Mouse (Mus musculus): ENCODE data around the gene Dnajc11.

The Dnajc11 gene

DNA sequence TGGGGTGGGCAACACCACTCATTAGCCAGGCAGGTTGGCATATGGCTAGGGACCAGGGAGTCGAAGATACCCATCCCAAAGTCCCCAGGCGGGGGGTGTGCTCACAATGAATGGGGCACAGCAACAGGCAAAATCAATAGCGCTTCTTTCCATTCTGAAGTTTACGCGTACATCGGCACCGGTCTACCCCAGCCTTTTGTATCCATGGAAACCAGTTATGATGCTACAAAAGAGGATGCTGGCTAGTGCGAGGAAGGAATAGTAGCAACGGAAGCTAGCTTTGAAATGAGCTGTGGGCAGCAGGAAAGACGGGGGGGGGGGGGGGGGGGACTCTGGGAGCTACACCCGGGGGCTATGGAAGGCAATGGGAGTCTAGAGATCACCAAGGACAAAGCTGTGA is 17.2 kb upstream of the Dnajc11 start:
- POLR2A ChIA-PET, result interaction anchor here in 1 of 4 experiments (0.6 kb wide), 1 partner anchor 925 kb away, joined by 3 read pairs; no protein-coding TSS in a partner anchor
- CTCF ChIA-PET, result interaction anchor here in 2 of 4 experiments (0.5 to 0.7 kb wide), 5 partner anchors 120 to 1500 kb away, joined by 3 to 20 read pairs (median 3); no protein-coding TSS in a partner anchor

- ChIA-PET POLR2A (interaction anchor here (0.6 to 1.7 kb wide), 9 partner anchors 11 to 939 kb away, joined by 3 to 7 read pairs (median 4); partner anchors contain the start of gene Dnajc11 (in 1 of the 4)), CTCF (interaction anchor here (0.5 to 3.3 kb wide), 19 partner anchors 11 to 738 kb away, joined by 3 to 23 read pairs (median 5); partner anchors contain the start of genes Camta1 (in 1 of the 4) and Dnajc11 (in 1 of the 4))
Measured at GRCm38 (mm10) chr4:151919135-151919840, 14.2 kb upstream of the Dnajc11 start.

DNA sequence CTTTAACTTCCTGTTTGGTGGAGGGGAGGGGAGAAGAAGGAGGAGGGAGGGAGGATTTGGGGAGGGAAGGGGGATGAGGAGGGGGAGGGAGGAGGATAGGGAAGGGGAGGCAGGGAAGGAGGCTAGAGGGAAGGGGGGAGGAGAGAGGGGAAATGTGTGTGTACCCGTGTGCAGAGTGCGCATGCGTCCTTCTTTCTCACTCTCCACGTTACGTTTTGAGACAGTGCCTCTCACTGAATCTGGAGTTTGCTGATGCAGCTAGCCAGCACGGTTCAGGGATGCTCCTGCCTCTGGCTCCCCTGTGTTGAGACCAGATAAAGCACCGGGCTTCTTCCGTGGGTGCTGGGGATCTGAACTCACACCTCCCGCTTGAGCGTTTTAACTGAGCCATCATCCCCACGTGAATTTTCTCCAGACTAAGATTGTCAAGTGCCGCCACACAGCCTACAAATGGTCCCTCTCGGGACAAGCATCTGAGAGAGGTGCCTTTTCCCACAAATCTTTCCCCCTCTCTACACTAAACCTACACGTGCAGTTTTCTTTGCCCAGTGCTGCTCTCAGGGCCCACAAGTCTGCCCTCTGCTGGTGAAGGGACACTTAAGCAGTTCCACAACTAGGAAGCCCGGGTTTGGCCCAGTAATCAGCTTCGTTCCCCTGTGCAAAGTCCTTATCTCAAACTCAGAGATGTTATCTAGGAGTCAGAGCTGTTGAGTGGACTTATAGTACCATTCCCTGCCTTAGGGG is 13.4 kb upstream of the Dnajc11 start:
- POLR2A ChIA-PET, result interaction anchor here in 3 of 4 experiments (0.6 to 1.7 kb wide), 8 partner anchors 10 to 940 kb away, joined by 3 to 7 read pairs (median 4); partner anchors contain the start of gene Dnajc11 (in 1 of the 3)

GRCm38 (mm10) chr4:151922124-151922523 is 11.4 kb upstream of the Dnajc11 start:
- CTCF ChIA-PET, result interaction anchor here in 2 of 4 experiments (1.2 to 2.1 kb wide), 3 partner anchors 11 to 14 kb away, joined by 3 to 6 read pairs (median 6); partner anchors contain the start of gene Dnajc11 (in 2 of the 2)
- POLR2A ChIA-PET, result interaction anchor here in 1 of 4 experiments (1.1 to 1.2 kb wide), 2 partner anchors 11 to 19 kb away, joined by 3 to 4 read pairs; partner anchors contain the start of gene Dnajc11

More for the DNA sequence above, 13.4 kb upstream of the Dnajc11 start:
- CTCF ChIA-PET, result interaction anchor here (0.5 to 3.3 kb wide), 37 partner anchors 9 to 739 kb away, joined by 3 to 23 read pairs (median 3); partner anchors contain the start of genes Dnajc11 (in 3 of the 4), Camta1 (in 2 of the 4) and Phf13 (in 1 of the 4)

DNA sequence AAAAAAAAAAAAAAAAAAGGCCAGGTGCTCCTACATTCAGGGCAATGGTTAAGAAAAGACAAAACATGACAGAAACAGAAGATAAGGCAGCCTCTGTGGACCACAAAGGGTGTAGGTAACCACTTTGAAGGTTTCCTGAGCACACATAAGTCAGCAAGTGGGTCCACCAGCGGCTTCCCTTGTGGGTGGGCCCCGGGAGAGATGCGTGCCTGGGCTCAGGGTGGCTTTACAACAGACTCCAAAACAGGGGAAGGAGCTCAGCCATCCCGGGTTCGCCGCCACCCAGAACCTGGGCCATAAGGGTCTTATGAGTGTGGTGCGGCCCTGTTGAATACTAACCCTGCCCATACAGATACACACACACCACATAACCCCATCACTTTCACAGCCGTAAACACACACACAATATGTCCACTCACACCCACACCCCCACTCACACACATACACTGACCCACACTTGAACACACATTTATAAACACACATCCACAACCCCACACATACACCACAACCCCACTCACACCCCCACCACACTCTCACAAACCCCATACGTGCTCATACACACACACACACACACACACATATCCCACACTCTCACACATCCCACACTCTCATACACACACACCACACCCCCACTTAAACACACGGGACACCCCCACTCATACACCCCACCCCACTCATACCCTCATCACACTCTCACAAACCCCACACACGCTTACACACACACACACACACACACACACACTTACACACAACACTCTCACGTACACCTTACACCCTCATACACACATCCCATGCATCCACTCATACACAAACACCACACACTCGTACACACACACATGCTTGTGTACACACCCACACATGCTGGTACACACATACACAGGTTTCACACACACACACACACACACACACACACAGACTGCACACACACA is 651 bp upstream of the Dnajc11 start:
- ChIA-PET CTCF (interaction anchor here (0.5 to 2.4 kb wide), 57 partner anchors 9 to 823 kb away, joined by 3 to 27 read pairs (median 4); partner anchors contain the start of genes Phf13 (in 2 of the 4), Camta1 (in 1 of the 4), Espn (in 1 of the 4) and Klhl21 (in 1 of the 4)), POLR2A (interaction anchor here in 3 of 4 experiments (0.7 to 5.4 kb wide), 21 partner anchors 8 to 875 kb away, joined by 3 to 40 read pairs (median 4); partner anchors contain the start of gene Vamp3 (in 1 of the 3))

DNA sequence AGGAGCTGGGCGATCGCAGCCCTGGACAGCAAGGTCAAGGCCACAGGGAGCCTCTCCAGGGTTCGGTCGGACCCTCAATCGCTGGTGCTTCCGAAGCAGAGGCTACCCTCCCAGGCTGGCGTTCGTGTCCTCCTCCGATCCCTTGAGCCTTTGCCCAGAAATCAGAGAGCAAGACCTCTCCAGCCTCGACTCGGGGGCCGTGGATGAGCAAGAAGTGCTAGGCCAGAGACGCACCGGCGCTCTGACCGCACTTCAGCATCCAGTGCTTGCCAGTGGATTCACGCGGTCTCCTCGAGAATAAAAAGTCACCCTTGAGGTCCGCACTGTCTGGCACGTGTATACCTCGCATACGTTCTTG is 703 bp downstream of the Dnajc11 start:
- CTCF ChIA-PET, result interaction anchor here (0.5 to 2.4 kb wide), 47 partner anchors 8 to 702 kb away, joined by 3 to 27 read pairs (median 5); partner anchors contain the start of genes Camta1 (in 1 of the 4), Espn (in 1 of the 4) and Icmt (in 1 of the 4)
- POLR2A ChIA-PET, result interaction anchor here in 3 of 4 experiments (0.6 to 5.4 kb wide), 24 partner anchors 10 to 1974 kb away, joined by 3 to 40 read pairs (median 4); partner anchors contain the start of genes Klhl21 (in 1 of the 3) and Zbtb48 (in 1 of the 3)

- ChIA-PET POLR2A (interaction anchor here in 2 of 4 experiments (0.6 to 5.4 kb wide), 7 partner anchors 8 to 1461 kb away, joined by 3 to 40 read pairs (median 5); no protein-coding TSS in a partner anchor), CTCF (interaction anchor here in 2 of 4 experiments (1.1 to 1.7 kb wide), 5 partner anchors 32 to 327 kb away, joined by 3 to 6 read pairs (median 4); no protein-coding TSS in a partner anchor)
Measured at GRCm38 (mm10) chr4:151937441-151937840, 4.0 kb downstream of the Dnajc11 start.

GRCm38 (mm10) chr4:151938089-151938488 is 4.6 kb downstream of the Dnajc11 start:
- CTCF ChIA-PET, result interaction anchor here in 3 of 4 experiments (0.8 to 1.6 kb wide), 5 partner anchors 9 to 328 kb away, joined by 3 to 5 read pairs (median 3); no protein-coding TSS in a partner anchor
- POLR2A ChIA-PET, result interaction anchor here in 2 of 4 experiments (0.9 to 5.4 kb wide), 5 partner anchors 8 to 31 kb away, joined by 3 to 40 read pairs (median 6); no protein-coding TSS in a partner anchor

- ChIA-PET CTCF (interaction anchor here (0.7 to 3.7 kb wide), 8 partner anchors 8 to 170 kb away, joined by 3 to 27 read pairs (median 3); partner anchors contain the start of genes Dnajc11 (in 2 of the 4) and Tnfrsf25 (in 1 of the 4)), POLR2A (interaction anchor here in 3 of 4 experiments (0.6 to 6.6 kb wide), 13 partner anchors 11 to 1099 kb away, joined by 3 to 53 read pairs (median 4); partner anchors contain the start of genes Dnajc11 (in 2 of the 3) and Zbtb48 (in 1 of the 3))
Measured at GRCm38 (mm10) chr4:151946211-151946610, 12.7 kb downstream of the Dnajc11 start.

- CTCF ChIA-PET, result no interaction called here
- POLR2A ChIA-PET, result interaction anchor here in 2 of 4 experiments (1.0 to 6.6 kb wide), 4 partner anchors 9 to 18 kb away, joined by 3 to 53 read pairs (median 4); no protein-coding TSS in a partner anchor
Measured at GRCm38 (mm10) chr4:151948497-151949471, 15.3 kb downstream of the Dnajc11 start.

GRCm38 (mm10) chr4:151953209-151953608 is 19.7 kb downstream of the Dnajc11 start:
- CTCF ChIA-PET, result interaction anchor here in 3 of 4 experiments (0.8 to 3.7 kb wide), 7 partner anchors 20 to 166 kb away, joined by 3 to 15 read pairs (median 3); partner anchors contain the start of genes Dnajc11 (in 1 of the 3) and Klhl21 (in 1 of the 3)
- POLR2A ChIA-PET, result interaction anchor here in 2 of 4 experiments (0.5 to 3.3 kb wide), 6 partner anchors 18 to 517 kb away, joined by 3 to 13 read pairs (median 4); partner anchors contain the start of genes Dnajc11 (in 1 of the 2) and Klhl21 (in 1 of the 2)

DNA sequence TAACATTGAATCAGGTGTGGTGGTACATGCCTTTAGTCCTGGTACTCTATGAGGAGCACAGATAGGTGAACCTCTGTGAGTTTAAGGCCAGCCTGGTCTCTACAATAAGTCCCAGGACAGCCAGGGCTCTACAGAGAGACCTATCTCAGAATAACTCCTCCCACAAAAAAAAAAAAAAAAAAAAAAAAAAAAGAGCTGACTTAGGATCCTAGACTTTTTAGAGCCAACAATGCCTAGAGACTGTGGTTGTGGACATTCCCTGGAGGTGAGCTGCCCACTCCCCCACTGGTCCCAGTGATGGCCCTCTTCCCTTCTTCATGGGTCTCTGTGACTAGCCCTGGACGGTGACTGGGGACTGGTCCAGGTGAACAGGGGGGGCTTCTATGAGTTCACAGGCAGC is 22.3 kb downstream of the Dnajc11 start:
- ChIA-PET CTCF (interaction anchor here (0.6 to 2.4 kb wide), 9 partner anchors 14 to 216 kb away, joined by 3 to 9 read pairs (median 5); partner anchors contain the start of gene Dnajc11 (in 1 of the 4)), POLR2A (interaction anchor here in 3 of 4 experiments (0.6 to 6.8 kb wide), 19 partner anchors 9 to 164 kb away, joined by 3 to 53 read pairs (median 5); partner anchors contain the start of genes Dnajc11 (in 2 of the 3), Camta1 (in 1 of the 3) and Klhl21 (in 1 of the 3))

GRCm38 (mm10) chr4:151957584-151958315 is 24.3 kb downstream of the Dnajc11 start:
- POLR2A ChIA-PET, result interaction anchor here in 3 of 4 experiments (0.5 to 6.8 kb wide), 13 partner anchors 8 to 314 kb away, joined by 3 to 55 read pairs (median 4); partner anchors contain the start of gene Dnajc11 (in 1 of the 3)
- CTCF ChIA-PET, result interaction anchor here (0.5 to 1.1 kb wide), 8 partner anchors 13 to 387 kb away, joined by 3 read pairs; partner anchors contain the start of gene Dnajc11 (in 1 of the 4)
